Mouse (Mus musculus): Measurements from ENCODE around the gene Rbm20.

Rbm20 gene

DNA sequence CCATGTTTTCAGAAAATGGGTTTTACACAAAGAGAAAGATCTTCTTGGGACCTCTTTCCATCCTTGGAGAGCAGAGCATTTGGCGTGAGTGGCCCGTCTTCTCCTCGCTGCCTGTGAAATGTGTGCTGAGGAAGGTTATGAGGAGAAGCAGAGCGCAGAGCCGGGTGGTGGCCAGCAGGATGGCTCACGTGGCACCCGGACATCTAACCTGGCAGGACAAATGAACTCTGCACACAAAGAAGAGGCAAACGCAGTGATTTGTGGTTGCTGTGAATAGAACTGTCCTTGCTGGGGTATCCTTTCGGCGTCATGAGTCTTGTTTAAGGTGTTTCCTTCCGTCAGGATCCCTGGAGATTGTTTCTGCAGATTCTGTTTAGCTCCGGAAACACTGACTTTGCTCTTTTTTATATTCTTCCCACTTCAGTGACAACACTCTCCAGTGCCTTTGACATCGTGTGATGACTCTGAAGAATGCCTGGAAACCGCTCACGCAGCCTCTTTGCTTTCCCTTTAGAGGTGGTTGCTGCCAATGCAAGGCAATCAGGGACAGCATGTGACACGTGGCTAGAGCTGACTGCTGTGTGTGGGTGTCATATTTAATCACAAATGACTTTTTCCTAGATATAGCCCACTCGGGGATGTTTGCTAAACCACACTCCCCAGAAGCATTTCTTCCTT, 80.5 kb downstream of the Rbm20 start:
- peak; percentile 33 to 46 for DNase-seq (ENCODE audit: low spot score in 2 of 2)

DNA sequence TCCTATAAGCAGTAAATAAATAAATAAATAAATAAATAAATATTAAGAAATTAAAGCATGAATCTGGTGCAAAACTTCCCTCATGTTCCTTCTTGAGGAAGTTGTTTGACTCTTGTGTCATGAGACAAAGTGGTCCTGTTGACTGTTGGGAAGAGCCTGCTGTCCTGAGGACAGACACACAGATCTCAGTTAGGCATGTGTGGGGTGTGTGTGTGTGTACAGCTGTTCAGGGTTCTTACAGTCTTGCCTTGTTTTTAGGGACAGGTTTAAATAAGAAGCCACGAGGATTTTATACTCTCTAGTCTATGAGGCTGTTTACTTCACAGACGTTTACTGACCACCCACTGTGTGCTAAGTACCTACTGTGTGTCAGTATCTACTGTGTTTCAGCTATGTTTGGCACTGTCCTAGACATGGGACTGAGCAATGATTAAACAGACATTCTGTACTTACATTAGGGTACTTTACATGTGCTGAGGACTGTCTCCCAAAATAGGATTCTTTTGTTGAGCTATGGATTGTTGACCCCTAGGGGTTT, 81.8 kb downstream of the Rbm20 start:
- DNase-seq (ENCODE audit: low spot score in 2 of 2): no peak

DNA sequence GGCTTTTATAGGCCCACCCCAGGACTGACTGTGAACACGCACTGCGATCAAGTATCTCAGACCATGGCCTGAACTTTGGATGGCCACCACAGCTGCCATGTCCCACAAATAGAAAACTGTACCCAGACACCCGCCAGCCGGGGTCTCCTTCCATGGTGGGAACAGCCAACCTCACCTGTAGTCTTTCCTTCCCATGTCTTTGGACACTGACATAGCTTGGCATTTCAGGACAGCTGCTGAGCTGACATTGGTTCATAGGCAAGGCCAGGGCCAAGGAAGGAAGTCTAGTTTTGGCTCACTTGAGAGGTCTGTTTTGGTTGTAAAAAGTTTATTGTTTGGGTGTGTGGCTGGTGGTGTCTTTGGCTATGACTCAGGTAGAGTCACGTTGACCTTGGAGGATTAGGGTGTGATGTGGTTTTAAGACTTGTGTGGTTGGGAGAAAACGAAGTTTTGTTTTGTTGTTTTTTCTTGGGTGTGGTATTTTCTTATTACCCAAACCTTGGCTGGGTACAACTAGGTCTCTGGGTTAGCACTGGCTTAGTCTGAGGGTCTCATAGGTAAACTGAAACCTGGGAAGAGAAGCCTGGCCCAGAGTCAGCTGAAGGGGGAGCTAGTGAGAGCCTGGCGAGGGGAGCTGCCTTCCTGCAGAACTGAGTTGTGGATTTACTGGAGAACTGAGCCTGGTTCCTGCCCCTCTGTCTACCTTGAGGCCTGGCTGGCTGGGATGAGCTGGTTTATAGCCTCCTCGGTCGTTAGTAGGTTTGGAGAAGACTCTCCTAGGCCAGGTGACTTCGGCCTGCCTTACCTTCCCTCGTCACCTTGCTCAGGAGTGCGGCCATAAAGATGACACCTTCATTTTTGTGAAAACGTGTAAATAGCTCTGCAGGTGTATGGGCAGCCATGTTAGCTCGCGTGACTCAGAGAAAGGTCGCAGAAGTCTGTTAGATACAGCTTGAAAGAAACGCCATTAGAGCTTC, 83.3 kb downstream of the Rbm20 start:
- no peak for DNase-seq (ENCODE audit: low spot score in 2 of 2)

DNA sequence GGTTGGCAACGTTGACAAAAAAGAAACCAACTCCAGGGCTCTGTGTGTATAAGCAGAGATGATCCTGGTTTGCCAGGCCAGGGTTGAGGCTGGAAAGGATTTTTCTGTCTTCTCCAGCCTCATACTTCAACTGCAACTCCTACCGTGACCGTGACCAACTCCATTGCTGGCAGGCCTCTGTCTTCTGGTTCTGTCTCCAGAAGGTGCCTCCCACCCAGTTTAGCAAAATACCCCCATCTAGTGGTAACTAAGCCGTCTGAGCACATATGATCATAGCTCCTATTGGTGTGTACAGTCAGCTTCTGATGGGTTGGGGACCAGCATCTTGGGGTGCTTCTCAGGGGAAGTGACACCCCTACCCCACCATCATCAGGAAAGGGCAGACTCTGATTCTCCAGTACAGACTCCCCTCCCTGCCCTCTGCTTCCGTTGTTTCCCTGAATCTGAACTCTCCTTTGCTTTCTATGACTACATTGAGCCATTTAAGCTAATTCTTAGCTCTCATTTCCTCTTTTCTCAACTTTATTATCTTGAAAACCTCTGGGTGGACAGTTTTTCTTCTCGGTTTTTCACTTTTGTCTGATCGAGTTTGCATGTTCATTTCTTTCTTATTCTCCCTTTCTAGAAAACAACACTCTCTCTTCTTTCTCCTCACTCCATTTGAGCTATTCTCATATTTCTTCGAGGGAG, 85.8 kb downstream of the Rbm20 start:
- DNase-seq (ENCODE audit: low spot score in 2 of 2): peak in 1 of 2 experiments; percentile 29

DNA sequence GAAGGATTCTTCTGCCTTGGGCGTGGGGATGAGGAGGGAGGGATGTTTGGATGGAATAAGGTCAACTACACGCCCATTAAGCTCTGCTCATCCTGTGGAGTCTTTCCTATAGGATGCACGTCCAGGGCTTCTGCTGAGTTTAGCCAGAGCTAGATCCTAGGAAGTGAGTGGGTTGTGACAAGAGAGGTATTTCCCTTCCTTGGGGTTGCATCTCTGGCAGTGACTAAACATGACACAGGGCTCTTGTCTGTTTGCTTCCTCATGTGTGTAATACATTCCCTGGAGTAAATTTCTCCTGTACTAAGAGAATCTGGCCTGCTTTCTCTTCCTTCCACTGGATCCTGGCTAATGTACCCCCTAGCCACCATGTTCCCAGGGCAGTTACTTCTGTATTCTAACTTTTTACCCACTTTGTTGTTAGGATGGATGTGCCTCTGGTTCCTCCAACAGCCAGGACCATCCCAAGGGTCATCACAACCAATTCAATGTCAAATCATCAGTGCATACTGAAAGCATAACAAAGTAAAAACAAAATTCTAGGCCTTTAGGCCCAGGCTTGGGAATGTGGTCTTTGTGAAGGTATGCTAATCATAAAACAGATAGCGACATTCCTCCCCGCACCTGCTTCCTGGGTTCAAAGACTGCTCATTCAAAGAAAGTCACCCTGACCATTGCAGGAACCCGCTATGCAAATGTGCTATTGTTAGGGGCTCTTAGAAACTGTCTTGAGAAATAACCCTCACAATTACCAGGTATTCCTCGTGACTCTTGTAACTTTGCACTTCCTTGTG, 87.8 kb downstream of the Rbm20 start:
- DNase-seq (ENCODE audit: low spot score in 2 of 2): no peak

DNA sequence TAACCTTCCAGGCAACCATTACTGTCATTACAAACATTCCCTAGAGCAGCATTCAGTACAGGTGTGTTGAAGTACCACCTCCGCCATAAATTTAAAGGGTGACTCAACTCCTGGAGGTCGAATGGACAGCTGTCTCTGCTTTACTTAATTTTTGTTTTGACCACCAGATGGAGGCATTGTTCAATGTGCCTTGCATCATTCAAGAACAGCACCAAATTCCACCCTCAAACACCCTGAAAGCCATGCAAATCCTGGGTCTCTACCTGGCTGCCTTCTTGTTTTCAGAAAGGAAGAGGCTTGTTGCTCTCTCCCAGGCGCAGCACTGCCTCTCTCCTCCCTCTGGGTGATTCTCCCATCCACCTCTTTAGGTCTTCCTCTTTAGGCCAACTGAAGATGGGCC, 91.4 kb downstream of the Rbm20 start:
- peak; percentile 42 to 51 for DNase-seq (ENCODE audit: low spot score in 2 of 2)

DNA sequence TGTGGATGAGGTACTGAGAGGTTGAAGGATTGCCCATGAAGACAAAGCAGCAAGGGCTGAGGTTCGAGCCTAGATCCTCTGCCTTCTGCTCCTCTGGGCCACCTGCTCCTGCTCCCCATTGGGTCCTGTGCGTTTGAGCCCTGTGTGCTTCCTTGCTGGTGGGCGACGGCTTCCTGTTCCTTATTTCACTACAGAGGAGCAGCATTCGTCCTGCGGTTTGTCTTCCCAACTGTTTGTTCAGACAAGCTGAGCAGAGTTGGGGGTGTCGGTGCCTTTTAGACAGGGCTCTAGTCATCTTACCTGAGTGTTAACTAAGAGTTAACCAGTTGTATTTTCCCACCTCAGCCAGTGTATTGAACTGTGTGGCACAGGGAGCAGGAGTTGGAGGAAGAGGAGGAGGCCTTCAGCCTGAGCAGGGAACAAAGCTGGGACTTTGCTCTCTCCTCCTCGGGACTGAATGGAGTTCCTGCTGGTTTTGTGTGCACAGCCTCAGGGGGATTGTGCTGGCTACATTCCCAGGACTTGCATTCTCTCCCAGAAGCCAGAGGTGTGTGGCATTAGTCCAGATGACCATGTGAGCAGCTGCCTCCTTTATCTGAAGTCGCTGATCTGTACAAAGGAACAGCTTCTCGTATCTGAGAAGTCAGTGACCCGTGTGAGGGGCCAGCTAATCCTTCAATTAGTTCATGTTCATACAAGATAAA, 97.0 kb downstream of the Rbm20 start:
- no peak for DNase-seq (ENCODE audit: low spot score in 2 of 2)

DNA sequence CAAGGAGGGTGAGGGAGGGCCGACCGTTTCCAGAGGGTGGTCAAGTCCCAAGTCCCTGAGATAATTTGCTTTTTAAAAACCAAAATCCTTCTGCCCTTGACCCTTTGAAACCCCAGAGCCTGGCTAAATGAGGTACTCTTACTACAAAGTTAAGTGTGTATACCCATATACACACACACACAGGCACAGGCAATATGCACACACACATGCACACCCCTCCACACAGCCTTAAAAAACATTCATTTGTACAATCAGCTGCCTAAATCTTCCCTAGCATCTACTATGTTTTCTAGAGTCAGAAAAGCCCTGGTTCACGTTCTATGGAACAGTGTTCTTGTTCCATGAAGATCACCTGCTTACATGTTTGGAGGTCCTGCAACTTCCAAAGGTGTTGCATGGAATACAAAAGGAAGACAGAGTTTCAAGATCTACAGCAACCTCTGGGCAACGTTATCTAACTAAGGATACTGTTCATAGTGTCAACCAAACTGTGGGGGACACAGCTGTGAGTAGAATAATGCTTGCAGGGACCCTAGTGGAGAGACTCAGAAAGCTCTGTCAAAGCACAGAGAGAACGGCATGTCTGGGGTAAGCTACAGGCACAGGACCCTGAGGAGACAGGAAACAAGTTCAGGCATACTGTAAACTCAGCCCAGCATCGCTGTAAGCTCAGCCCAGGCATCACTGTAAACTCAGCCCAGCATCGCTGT, 97.7 kb downstream of the Rbm20 start:
- DNase-seq (ENCODE audit: low spot score in 2 of 2): no peak

DNA sequence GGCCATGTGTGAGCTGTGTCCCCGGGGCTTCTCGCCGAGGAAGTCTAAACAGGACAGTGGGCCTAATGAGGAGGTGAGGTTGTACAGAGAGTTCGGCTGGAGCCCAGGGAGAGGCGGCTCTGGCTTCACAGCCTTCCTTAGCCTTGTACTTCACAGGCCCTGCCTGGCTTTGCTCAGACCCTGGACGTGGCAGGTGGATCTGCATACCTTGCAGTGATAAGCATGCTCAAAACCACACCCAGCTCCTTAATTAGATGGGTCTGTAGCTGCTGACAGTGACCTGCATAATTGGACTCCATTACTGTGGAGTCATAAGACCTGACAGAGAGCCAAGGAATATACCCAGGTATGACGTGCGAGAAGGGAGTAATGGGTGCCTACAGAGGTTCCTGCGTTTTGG, 102.3 kb downstream of the Rbm20 start:
- no peak for DNase-seq (ENCODE audit: low spot score in 2 of 2)

DNA sequence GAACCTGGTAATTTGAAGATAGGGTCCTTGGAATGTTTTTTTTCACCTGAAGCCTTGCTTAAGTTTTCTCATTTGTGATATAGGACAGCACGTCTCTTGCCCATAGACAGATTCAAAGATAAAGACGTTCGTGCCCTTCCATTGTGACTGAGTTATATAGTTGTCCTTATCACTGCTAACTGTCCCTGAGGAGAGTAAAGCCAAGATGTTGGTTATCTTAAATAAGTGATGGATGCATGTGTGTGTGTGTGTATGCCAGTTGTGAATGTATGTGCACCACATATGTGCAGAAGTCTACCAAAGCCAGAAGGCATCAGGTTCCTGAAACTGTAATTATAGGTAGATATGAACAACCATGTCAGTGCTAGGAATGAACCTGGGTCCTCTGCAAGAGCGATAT, 102.7 kb downstream of the Rbm20 start:
- DNase-seq (ENCODE audit: low spot score in 2 of 2): no peak

DNA sequence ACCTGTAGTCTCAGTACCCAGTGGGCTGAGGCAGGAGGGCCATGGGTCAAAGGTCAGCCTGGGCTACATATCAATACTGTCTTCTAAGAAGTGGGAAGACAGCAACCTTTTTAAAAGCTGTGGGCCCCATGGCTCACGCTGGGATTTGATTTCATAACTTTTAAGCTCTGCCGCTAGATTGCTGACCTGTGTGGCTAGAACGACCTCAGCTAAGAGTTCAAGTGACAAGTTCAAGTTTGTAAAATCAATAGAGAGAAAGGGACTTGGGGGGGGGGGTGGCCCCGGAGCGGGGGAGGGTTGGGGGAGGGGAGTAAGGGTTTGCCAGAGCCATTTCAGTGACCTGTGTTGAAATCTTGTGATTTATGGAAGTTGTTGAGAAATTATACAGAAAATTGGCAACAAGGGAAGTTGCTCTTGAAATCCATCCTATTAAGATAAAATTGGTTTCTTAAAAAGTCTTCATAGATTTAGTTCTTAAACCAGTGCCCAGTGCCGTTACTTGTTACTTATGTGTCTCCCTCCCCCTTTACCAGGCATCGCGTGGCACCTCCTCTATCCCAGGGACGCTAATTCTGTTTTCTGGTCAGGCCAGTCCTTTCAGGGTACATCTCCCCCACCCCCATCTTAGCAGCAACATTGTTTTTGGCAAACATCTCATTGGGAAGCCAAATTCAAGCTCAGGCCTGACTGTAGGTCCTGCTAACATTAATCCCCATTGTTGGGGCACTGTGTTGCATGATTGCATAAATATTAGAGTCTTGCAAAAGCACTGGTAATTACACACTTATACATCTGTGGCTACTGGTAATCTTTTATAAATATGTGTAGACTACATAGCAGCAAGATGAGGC, 103.9 kb downstream of the Rbm20 start:
- no peak for DNase-seq (ENCODE audit: low spot score in 2 of 2)

DNA sequence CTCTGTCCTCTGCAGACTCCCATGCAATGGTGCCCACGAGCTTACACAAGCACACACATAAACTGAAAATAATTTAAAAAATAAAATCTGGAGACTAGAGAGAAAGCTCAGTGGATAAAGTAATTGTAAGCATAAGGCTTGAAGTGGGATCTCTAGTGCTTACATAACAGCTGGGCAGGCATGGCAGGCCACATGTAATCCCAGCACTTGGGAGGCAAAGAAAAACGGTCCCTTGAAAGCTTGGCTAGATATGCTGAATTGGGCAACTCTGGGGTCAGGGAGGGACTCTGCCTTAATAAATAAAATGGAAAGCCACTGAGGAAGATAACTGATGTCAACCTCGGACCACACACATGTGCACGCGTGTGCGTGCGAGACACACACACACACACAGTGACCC, 104.7 kb downstream of the Rbm20 start:
- no peak for DNase-seq (ENCODE audit: low spot score in 2 of 2)

DNA sequence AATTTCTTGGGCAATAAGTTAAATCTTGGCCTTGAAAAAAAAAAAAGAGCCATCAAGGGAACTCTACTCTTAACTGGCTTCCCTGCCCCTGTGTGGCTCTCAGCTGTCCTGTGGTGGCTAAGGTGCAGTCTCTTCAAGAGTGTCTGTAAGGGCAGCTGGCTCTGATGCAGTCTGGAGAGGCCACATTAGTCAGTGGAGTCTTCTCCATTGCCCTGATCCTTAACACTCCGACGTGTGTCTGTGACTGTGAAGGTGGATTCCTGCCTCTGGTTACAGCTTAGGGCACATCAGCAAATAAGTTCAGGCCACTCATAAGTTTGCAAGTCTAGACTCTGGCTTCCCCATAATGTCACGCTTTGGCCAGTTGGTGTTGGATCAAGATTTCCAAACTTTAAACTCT, 108.2 kb downstream of the Rbm20 start:
- DNase-seq (ENCODE audit: low spot score in 2 of 2): no peak

DNA sequence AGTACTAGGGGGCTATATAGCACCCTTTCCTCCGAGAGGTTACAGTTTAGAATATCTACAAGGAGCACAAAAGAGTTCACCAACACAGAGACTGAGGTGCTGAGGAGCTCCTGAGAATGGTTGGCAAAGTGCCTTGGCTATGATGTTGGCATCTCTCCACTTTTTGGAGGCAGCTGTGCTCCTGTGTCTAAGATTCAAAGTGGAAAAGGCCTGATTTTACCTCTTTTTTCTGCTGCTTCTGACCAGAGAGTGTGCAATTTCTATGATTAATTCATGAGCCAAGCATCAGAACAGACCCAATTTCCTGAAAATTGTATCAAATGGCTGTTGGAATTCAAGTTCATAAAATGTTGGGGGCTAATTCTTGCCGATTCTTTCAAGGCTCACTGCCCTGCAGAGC, 109.1 kb downstream of the Rbm20 start:
- no peak for DNase-seq (ENCODE audit: low spot score in 2 of 2)

DNA sequence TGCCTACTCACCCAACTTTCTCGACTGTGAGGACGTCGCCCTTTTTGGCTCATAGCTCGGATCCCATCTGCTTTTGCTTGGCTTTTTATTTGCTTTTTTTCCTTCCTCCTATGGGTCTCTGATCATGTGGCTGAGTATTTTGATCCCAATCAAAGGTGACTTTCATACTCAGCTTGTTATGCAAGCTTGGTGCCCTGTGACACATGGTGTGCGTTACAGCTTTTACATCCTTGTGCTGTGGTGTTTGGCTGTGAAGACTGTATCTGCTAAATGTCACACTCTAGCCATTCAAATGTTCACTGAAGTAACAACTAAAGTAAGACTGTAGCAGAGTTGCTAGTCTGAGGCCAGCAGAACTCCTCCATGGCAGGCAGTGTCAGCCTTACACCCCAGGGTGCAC, 109.7 kb downstream of the Rbm20 start:
- DNase-seq (ENCODE audit: low spot score in 2 of 2): no peak

DNA sequence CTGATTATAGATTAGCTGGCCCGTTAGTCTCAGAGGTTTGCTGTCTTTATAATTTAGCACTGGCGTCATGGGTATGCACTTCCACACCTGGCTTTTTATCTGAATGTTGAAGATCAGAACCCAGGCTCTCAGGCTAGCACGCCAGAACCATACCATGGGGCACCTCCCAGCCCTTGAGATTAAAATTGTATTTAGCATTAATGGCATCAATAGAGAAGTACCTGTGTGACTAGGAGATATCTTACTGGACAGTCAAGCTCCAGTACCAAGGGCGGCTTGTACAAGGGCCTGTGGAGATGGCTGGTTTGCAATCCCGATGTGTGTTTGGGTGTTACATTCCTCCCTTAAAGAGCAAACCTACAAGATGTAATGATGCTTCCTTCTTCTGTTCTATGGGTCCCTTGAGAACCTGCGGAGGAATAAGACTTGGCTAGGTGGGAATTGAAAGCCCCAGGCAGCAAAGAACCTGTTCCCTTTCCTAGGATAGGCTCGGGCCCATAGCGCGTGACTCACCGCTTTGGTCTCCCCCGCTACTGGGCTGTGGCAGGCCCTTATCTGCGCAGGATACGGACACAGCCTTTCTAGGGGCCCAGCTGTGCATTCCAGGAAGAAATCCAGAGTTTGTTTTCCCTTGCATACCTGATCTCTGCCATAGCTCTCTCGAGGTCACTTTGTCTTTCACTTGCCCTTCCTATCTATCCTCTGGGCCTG, 111.7 kb downstream of the Rbm20 start:
- no peak for DNase-seq (ENCODE audit: low spot score in 2 of 2)

DNA sequence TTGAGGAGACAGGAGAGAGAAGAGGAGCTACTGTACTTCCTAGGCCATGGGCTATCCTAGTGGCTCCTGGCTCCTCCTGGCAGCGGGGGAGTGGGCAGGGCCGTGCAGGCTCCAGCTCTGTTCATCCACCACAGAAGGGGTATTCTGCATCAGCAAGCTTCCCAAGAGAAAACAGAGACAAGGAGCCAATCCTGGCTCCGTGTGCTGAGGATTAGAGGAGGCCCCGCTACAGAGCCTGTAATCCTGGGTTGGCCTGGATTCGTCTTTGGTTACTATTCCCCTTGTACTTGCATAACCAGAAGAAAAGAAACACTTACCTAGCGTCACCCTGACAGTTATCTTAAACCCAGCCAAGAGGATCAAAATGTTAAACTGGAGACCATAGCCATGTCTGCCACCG, 112.5 kb downstream of the Rbm20 start:
- no peak for DNase-seq (ENCODE audit: low spot score in 2 of 2)

Data from right cerebral cortex, adult 2 months (tissue).